Mouse (Mus musculus) kidney, adult 11 months (tissue): Measurements from ENCODE around the gene Jsrp1.

ENCODE experiments used
- DNase-seq: peaks from one replicate; pipeline ENCODE4 v3.0.0; 2022

The Jsrp1 gene

GRCm38 (mm10) chr10:80808099-80808984 lies 5.0 kb downstream of the Jsrp1 start:
- DNase-seq = no peak

DNA sequence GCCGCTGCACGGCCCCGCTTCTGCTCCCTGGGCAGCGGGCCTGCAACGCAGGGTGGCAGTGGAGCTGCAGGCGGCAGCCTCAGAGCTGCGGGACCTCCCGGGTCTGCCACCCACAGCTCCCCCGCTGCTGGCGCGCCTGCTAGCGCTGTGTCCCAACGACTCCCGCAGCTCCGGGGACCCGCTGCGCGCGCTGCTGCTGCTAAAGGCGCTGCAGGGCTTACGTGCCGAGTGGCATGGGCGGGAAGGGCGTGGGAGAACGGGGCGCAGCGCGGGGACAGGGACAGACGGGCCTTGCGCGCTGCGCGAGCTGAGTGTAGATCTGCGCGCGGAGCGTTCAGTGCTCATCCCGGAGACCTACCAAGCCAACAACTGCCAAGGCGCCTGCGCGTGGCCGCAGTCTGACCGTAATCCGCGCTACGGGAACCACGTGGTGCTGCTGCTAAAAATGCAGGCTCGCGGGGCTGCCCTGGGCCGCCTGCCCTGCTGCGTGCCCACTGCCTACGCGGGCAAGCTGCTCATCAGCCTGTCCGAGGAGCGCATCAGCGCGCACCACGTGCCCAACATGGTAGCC lies 6.2 kb downstream of the Jsrp1 start:
- peak; percentile 61 for DNase-seq

- no peak for DNase-seq
Measured at GRCm38 (mm10) chr10:80806341-80807056, 6.8 kb downstream of the Jsrp1 start.

DNA sequence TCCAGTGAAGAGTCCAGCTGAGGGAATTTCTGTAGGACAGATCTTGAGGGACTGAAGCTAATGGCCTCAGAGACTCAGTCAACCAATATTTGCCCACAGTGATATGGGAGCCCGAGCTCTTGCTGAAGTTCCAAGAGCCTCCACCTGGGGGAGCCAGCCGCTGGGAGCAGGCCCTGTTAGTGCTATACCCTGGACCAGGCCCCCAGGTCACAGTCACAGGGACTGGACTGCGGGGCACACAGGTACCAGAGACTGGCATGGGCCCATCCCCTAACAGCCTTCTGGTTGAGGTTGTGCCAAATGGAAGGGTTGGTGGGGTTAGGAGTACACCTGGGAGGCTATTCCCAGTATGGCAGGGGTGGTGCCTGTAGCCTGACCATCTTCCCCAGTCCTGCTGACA lies 7.4 kb downstream of the Jsrp1 start:
- peak; percentile 54 for DNase-seq

DNA sequence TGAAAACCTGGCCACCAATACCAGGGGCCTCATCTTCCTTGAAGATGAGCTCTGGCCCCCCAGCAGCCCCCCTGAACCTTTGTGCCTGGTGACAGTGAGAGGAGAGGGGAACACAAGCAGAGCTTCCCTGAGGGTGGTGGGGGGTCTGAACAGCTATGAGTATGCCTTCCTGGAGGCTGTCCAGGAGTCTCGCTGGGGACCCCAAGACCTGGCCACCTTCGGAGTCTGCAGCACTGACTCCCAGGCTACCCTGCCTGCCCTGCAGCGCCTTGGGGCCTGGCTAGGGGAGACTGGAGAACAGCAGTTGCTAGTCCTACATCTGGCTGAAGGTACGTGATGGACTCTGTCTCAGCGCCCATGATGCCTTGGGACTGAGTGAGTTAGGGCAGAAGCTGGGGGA lies 8.0 kb downstream of the Jsrp1 start:
- no peak for DNase-seq

GRCm38 (mm10) chr10:80804916-80805315 lies 8.4 kb downstream of the Jsrp1 start, which contains the start of gene Amh:
Gene Amh, plus strand, starts transcription at chr10:80805243.
- DNase-seq = no peak

GRCm38 (mm10) chr10:80804340-80804739 lies 9.0 kb downstream of the Jsrp1 start:
- no peak for DNase-seq

DNA sequence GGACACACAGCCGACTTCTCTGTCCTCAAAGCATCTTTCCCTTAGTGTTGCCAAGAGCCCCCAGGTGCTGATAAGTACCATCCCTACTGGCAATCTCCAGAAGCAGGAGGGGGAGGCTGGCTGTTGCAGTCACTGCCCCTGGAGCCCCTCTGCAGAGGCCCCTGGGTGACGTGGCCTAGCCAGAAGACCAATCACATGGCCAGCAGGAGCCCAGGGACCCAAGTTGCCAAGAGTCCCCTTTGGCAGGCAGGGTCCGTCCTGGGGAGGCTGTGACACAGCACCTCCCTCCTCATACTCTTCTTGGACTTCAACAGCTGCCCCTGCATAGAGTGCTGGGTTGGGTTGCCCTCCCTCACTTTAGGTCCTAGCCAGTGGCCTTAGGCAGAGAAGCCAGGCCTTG lies 10.3 kb downstream of the Jsrp1 start:
- DNase-seq = no peak

DNA sequence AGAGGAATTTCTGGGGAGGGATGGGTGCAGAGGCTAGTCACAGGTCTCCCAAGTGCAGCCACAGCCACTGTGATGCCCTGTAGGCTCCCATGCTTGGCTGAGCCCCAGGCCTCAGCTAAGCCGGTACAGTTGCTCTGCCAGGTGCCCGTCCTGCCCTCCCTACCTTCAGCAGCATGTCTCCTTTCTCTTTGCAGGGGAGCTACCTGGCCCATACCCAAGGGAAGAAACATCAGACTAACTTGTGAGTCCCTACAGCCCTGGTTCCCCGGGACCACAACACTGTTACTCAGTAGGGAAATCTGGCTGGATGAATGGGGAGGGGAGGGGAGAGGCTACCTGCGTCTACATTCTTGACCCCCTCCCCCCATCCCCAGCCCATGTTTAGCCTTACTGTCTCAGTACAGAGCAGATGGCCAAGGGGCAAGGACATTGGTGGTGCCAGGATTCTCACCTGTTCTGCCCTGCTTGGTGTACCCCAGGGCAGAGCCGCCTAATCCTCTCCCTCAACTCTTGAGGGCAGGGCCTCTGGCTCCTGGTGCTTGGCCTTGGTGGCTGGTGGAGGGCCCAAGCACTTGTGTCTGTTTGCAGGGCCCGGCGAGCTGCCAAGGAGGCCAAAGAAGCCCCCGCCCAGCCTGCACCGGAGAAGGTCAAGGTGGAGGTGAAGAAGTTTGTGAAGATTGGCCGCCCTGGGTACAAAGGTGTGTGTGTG lies 10.9 kb downstream of the Jsrp1 start:
- no peak for DNase-seq

GRCm38 (mm10) chr10:80799070-80799566 lies 14.2 kb downstream of the Jsrp1 start:
- DNase-seq = no peak

DNA sequence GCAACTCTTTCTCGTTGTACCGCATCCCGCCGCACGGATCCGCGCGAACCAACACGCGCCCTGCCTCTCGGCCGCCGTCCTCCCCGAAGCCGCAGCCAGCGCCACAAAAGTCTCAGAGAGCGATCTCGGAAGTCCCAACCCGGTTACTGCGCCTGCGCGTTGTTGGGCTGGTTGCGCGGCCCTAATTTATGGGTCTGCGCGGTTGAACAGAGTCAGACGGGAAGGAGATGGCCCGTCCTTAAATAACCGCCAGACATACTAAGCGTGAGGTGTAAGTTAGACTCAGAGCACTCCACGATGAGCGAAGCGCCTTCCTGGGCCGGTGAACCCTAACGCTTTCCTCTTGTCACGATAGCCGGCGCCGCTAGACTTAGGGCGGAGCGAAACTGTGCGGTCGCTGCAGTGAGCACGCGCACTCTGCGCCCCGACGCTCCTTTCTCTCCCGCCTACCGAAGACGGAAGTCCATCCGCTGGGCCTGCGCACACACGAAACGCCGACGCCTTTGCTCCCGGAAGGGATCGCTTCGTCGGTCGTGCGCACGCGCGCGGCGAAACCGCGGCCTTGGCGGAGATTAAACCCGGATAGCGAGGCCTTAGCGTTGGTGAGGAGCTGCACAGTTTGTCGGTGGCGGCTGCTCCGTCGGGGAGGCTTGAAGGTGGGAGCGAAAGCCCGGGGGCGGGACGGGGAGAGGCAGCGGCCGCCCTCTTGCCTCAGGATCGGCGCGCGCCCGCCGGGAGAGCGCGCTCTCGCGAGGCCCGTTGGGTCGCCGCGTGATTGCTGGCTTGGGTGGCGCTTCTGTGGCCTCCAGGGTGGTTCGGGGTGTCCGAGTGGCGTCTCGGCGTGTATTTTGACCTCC lies 14.9 kb downstream of the Jsrp1 start, which contains the start of the genes Sf3a2 and Plekhj1:
Gene Sf3a2 (plus strand): TSS at position 49 of the 857 bp plus-strand sequence.
Gene Plekhj1 (minus strand): TSS at position 477 of the 857 bp plus-strand sequence.
- peak; percentile 95 for DNase-seq

DNA sequence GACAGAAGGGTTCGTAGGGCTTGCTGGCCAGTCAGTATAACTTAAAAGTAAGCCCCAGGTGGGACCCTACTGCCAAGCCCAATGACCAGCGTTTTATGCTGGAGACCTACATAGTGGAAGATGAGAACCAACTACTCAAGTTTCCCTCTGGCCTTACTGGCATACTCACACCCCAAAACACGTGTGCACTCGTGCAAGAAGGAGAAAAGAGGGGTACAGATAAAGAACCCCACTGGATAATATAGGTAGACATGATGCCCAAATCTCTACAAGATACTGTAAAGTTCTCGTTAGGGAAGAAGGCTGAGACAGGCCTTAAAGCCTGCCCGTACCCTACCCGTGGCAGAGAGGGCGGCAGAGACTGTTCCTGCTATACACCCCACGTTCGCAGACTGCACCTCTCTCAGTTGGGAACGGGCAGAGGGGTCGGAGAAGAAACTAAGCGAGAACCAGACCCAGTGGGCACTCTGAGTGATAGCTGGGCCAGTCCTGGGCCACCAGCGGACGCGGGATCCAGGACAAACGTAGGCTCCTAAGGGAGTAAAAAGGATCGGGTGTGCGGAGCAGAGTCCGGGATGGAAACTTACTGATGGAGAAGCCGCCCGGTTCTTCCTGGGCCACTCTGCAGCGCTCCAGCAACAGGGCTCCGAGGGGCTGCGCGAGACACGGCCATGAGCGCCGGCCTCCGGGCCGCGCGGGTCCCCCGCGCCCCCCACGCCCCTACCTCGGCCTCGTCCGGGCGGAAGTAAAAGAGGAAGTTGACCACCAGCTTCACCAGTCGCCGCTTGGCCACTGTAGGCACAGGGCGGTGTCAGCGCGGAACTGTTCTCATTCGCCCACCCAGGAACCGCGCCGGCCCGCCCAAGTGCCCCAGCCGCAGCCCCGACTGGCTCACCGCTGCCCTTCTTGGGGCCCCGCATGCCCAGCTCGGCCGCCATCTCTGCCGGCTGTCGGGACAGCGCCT lies 15.8 kb downstream of the Jsrp1 start:
- no peak for DNase-seq

DNA sequence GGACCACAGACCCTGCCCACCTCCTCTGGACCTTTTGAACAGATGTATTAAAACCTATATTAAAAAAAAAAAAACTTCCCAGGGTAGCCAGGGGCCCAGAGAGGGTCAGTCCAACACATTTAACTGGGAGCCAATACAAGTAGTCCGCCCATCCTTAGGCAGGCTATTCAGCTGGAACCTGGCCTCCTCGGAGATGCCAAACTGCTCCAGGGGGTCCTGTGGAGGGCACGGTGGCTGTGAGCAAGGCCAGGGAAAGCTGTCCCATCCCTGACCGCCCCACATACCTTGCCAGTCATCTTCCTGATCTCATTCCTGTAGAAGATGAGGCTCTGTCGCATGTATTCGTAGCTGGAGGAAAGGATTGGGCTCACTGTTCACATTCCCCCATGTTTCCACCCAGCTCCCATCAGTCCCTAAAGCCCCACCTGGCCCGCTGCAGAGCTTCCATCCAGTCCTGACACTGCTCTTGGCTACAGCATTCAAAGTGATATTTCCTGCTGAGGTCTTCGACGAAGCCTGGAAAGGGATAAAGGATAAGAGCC lies 16.9 kb downstream of the Jsrp1 start:
- DNase-seq = no peak

DNA sequence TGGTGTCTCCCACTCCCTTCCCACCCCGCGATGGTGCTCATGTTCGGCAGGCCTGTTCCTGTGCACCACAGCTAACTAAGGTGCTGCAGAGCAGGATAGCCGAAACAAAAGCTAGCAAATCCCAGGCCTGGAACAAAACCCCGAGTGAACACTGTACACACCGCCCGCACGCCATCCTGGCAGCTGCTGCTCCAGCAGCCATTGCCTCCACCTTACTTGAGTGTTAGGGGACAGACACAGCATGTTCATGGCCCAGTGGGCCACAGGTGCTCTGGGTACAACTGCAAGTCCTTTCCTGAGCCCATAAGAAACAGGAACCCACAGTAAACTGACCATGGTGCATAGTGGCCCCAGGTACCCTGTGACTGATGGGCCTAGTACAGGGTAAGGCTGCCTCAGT lies 18.5 kb downstream of the Jsrp1 start:
- DNase-seq = no peak

DNA sequence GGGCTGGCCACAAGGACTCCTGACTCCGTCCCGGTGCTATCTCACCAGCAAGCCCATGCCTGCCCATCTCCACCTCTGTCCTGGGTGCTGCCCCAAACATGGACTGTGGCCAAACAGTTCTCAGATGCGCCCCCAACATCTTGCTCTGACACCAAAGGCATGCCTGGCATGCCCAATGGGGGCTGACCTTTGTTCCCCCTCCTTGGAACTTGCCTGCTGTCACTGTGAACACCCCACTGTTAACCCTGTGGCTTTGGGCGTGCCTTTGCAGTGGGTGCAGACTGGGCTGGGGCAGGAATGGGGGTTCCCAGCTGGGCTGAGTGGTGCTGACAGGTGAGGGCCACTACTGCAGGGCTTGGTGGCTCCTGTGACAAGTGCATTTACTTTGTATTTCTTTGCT lies 19.5 kb downstream of the Jsrp1 start:
- no peak for DNase-seq

GRCm38 (mm10) chr10:80793033-80793784 lies 20.1 kb downstream of the Jsrp1 start:
- no peak for DNase-seq

- no peak for DNase-seq
Measured at GRCm38 (mm10) chr10:80792175-80793032, 20.9 kb downstream of the Jsrp1 start.

DNA sequence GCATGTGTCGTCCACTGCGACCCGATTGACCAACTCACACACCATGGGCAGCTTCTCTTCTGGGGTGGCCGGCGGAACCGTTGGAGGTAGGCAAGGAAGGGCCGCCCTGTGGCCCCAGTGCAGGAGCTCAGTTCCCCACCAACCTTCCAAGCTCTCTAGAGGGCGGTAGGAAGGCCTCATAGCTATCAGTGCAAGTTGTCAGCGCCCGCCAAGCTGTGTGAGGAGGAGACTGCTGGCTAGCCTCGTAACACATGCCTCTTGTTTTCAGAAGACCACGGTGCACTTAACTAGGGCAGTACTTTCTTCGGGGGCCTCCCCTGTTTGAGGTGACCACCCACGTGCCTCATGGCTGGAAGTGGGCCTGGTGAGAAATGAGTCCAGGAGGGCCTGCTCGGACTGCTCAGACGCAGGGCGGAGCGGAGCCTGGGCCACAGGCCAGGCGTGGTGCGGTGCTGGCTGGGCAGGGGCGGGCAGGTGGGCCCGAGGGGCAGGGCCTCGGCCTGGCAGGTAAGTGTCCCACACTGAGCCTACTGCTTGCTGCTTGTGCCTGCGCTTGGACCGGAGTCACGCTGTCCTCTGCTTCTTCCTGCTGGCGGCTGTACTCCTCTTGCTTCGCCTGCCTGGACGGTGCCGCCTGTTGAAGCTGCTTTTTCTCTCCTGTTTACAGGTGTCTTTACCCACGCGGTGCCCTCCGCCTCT lies 21.7 kb downstream of the Jsrp1 start:
- no peak for DNase-seq
